Mouse (Mus musculus): ENCODE results near the gene Olfr311.

Gene Olfr311

DNA sequence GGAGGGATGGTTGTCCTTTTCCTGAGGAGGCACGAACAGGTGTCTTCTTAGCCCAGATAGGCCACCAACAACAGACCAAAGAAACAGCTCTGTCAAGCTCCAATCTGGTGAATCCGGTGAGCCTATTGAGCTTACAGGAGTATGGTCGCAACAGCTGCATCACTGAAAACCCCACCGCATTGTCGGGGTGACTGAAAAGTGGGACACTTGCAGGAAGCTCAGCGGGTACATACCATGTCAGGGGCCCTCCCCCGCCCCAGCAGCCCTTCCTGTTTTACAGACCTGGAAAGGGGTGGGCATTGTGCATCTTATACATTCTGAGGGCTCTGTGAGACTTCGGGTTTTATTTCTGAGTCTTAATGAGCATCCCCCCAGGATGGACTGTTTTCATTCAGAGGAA is 44.7 kb downstream of the Olfr311 start:
- no peak for DNase-seq

- no peak for DNase-seq
Measured at GRCm38 (mm10) chr11:58890511-58890910, 51.5 kb downstream of the Olfr311 start.

Measured in kidney, postnatal 14 days (tissue).